Mouse (Mus musculus) lung, embryonic 16.5 days (tissue): ENCODE results near the gene Cog2. TPM values are rescaled to one million over a fixed set of nuclear protein-coding genes. Genes with fewer than 3 reads are reported as not detected.

Experiments
- ATAC-seq: fragments of 200-750 bp; cut with Nextera tagmentation; 2 replicates; pipeline ENCODE4 v1.8.0; 2017; ENCODE audit warnings: low read depth, mild to moderate bottlenecking, moderate library complexity
- H3K27ac ChIP-seq: fragments of 300-500 bp; sonication (generic); 2 replicates; pipeline ENCODE4 v1.5.1; 2014; ENCODE audit warnings: mild to moderate bottlenecking, control low read depth, low read length
- H3K27me3 ChIP-seq: fragments of 300-500 bp; sonication (generic); 2 replicates; pipeline ENCODE4 v1.6.1; 2014; ENCODE audit warnings: low read depth, low read length, mixed read lengths; ENCODE audit not compliant: control insufficient read depth, insufficient read depth
- H3K36me3 ChIP-seq: fragments of 300-500 bp; sonication (generic); 2 replicates; pipeline ENCODE4 v1.6.1; 2014; ENCODE audit warnings: low read length; ENCODE audit not compliant: control insufficient read depth, insufficient read depth
- H3K4me1 ChIP-seq: fragments of 300-500 bp; sonication (generic); replicated peaks from 2 replicates; pipeline ENCODE4 v1.6.1; 2014; ENCODE audit warnings: low read length, mixed read lengths; ENCODE audit not compliant: control insufficient read depth, insufficient read depth
- H3K4me2 ChIP-seq: fragments of 300-500 bp; sonication (generic); 2 replicates; pipeline ENCODE4 v1.6.1; 2014; ENCODE audit warnings: low read depth, low read length, control low read depth
- H3K4me3 ChIP-seq: fragments of 300-500 bp; sonication (generic); 2 replicates; pipeline ENCODE4 v1.5.1; 2014; ENCODE audit warnings: mild to moderate bottlenecking, low read length, control low read depth
- H3K9ac ChIP-seq: fragments of 300-500 bp; sonication (generic); 2 replicates; pipeline ENCODE4 v1.6.1; 2014; ENCODE audit warnings: low read length, control low read depth
- H3K9me3 ChIP-seq: fragments of 300-500 bp; sonication (generic); 2 replicates; pipeline ENCODE4 v1.6.1; 2016; ENCODE audit warnings: low read length; ENCODE audit not compliant: control insufficient read depth
- WGBS: fragments of 180-500 bp; shearing (Covaris S2); extraction: QIAGEN DNeasy Blood & Tissue Kit; methylation state at CpG from one replicate; pipeline ENCODE4 v1.1.7; 2014; 5-methylcytosine and 5-hydroxymethylcytosine counted together
- polyA plus RNA-seq: library from polyadenylated mRNA; unstranded; fragments of >200 nt; fragmentation: Nextera tagmentation; extraction: Ambion mirVana; gene quantifications from 2 replicates; pipeline ENCODE4 v1.2.1, GENCODE M21; 2015

Gene Cog2
- polyA plus RNA-seq, 1 experiment from 2014 or later = 36.2 TPM

DNA sequence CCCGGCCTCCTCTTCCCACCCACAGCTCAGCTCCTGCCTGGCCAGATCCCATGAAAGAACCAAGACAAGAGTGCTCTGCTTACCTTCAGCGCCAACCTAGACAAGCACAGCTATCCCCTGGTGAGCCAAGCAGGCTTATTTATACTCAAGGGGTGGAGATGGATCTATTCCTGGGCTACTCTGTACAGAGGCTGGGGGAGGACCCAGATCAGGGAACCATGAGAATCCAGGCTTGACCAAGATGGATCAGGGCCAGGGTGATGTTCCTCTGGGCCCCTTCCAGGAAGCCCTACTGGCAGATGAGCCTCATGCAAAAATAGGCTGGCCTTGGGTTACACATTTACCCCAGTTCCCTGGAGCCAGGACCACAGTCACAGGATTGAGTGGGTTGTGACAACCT, 49.0 kb downstream of the Cog2 start, which contains the start of gene Agt:
TSS of gene Agt (minus strand) at position 114 of the 400 bp plus-strand sequence.
- Histone ChIP-seq H3K27me3 (no peaks in the 10 kb centered on the region), H3K4me3 (no peak within 1 kb of the TSS), H3K36me3 (no peaks in the 10 kb centered on the region), H3K4me2 (no peak within 1 kb of the TSS), H3K9ac (peak within 1 kb of the TSS; percentile 36; the same call in 1 of the 2 replicates), H3K27ac (peak within 1 kb of the TSS; percentile 94; the same call in 1 of the 2 replicates), H3K9me3 (no peaks in the 10 kb centered on the region), H3K4me1 (peaks cover 36% of the 10 kb centered on the region)
- 65% methylated on average over 2 of the region's 2 CpGs for WGBS
- no peak for ATAC-seq

DNA sequence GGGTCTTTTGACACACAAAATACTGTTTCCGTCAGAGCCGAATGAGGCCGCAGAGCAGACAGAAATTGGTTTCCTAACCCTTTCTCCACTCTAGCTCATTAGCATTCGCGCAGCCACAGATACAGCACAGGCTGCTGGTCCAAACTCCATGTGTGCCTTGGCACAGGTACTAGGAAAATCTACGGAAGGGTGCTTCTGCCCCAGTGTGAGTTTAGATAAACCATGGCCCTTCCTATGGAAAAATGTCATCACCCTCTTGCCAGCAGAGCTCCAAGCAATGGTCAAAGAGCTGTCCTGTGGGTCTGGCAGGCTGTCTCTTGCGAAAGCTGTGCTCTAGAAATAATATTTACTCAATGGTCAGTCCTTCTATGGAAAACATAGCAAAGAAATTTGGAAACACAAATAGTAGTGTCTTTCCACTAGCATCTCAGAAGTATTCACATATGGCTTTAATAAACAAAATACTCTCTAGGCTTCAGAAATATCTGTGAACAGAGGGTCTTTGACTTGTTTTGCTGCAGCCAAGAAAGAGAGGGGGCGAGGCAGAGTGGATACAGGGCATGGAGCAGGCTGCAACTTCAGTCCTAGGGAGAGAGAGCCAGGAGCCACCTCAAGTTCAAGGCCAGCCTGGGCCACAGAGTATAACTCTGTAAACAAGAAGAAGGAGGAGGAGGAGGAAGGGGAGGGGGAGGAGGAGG, 51.3 kb downstream of the Cog2 start:
- peaks cover 34% of the 10 kb centered on the region for H3K4me1 ChIP-seq
- ATAC-seq = peak; percentile 81
- H3K9me3 ChIP-seq = no peaks in the 10 kb centered on the region
- 45% methylated on average over 8 of the region's 8 CpGs for WGBS
- peak overlapping the region; percentile 94 for H3K27ac ChIP-seq
- no peaks in the 10 kb centered on the region for H3K36me3 ChIP-seq
- H3K4me3 ChIP-seq = no peak overlapping the region
- H3K9ac ChIP-seq = no peak overlapping the region
- no peaks in the 10 kb centered on the region for H3K27me3 ChIP-seq
- H3K4me2 ChIP-seq = no peak overlapping the region

DNA sequence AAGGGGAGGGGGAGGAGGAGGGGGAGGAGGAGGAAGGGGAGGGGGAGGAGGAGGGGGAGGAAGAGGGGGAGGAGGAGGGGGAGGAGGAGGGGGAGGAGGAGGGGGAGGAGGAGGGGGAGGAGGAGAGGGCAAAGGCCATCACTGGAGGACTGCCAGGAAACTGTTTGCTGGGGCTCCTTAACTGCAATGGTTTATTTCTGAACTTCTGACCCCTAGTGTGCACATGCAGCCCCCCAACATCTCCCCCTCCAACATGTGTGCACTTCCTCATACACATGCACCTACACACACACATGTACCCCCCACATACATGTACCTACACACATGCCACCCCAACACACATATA, 51.8 kb downstream of the Cog2 start:
- Histone ChIP-seq H3K36me3 (no peaks in the 10 kb centered on the region), H3K9me3 (no peaks in the 10 kb centered on the region), H3K27me3 (no peaks in the 10 kb centered on the region), H3K4me1 (peaks cover 34% of the 10 kb centered on the region), H3K4me3 (no peak overlapping the region), H3K4me2 (no peak overlapping the region), H3K27ac (peak overlapping the region; percentile 85), H3K9ac (no peak overlapping the region)
- ATAC-seq = no peak

DNA sequence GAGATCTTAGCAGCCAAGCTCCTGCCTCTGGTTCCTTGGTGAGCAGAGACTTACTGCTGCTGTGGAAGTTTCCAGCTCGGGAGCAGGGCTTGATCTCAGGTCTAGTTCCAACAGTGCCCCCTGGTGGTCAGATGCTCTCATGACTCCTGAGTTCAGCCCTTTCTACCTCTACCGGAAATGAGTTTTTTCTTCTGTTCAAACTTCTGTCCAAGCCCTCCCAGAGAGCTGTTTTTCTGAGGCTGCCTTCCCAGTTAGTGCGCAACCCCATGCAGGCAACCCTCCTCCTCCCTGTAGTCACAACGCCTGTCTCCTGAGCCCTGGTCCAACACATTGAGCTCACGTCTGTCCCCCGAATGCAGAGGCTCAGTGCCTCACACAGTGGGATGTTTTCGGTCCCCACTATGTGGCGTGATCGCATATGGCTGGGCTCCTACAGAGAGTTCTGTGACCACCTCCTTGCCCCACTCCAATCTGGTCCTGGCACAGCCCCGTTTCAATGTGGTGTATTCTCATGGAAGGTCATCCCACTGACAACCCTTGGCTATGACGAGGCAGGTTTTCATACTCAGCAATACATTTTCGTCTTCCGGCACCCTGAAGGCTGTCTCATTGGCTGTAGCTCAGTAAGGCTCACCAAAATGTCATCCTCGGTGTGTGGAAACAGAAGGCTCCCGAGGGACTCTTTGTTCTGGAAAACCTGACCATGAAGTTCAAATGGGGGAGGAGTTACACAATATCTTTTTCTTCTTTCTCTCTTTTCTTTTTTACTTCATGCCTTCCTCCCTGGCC, 53.2 kb downstream of the Cog2 start:
- Histone ChIP-seq H3K27ac (peak overlapping the region; percentile 85), H3K36me3 (no peaks in the 10 kb centered on the region), H3K4me2 (no peak overlapping the region), H3K9me3 (no peaks in the 10 kb centered on the region), H3K4me3 (no peak overlapping the region), H3K4me1 (peaks cover 34% of the 10 kb centered on the region), H3K9ac (peak overlapping the region; percentile 52), H3K27me3 (no peaks in the 10 kb centered on the region)
- peak; percentile 34 for ATAC-seq
- 50% methylated on average over 15 of the region's 15 CpGs for WGBS

DNA sequence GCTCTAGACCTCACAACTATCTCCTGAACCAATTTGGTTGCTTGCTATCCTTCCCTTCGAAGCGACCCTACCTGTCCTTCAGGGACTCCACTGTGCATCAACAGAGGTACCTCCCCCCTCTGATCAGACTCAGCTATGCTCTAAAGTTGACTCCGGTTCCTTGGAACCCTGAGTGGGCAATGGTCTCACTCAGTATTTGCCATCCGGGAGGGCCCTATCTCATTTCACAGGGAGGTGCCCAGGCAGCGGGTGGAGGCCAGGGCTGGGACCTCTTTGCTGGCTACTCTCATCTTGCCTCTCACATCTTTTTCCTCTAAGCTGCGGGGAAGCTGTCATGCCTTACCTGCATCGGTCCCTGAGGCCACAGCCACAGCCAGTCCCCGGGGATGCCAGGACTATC, 55.2 kb downstream of the Cog2 start, which contains the start of gene Capn9:
TSS of gene Capn9 (plus strand) at position 301 of the 400 bp plus-strand sequence.
- no peak within 1 kb of the TSS for H3K27ac ChIP-seq
- WGBS = 70% methylated on average over 8 of the region's 8 CpGs
- H3K4me1 ChIP-seq = peaks cover 20% of the 10 kb centered on the region
- H3K9me3 ChIP-seq = no peaks in the 10 kb centered on the region
- no peak within 1 kb of the TSS for H3K4me3 ChIP-seq
- no peaks in the 10 kb centered on the region for H3K27me3 ChIP-seq
- no peak within 1 kb of the TSS for H3K4me2 ChIP-seq
- no peak for ATAC-seq
- no peaks in the 10 kb centered on the region for H3K36me3 ChIP-seq
- H3K9ac ChIP-seq = no peak within 1 kb of the TSS

DNA sequence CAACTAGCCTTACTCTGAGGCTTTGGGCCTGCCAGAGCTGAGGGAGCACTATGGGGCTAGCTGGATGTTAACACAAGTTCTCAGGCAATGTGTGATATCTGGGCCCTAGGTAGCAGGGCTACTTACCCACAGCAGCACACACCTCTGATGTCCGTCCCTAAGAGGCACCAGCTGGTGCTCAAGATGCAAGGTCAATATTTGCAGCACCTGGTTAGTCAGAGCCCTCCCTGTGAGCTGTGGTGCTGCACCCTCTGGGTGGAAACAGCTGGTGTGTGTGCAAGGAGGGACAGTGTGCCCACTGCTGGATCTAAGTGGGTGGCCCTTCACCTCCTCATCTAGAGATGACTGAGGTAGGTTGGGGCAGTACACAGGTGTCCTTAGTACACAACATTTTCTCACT, 56.2 kb downstream of the Cog2 start:
- 50% methylated on average over 1 of the region's 1 CpGs for WGBS
- Histone ChIP-seq H3K4me2 (no peak overlapping the region), H3K9me3 (no peaks in the 10 kb centered on the region), H3K4me3 (no peak overlapping the region), H3K4me1 (peaks cover 14% of the 10 kb centered on the region), H3K9ac (no peak overlapping the region), H3K27me3 (no peaks in the 10 kb centered on the region), H3K36me3 (no peaks in the 10 kb centered on the region), H3K27ac (no peak overlapping the region)
- peak; percentile 67 for ATAC-seq

DNA sequence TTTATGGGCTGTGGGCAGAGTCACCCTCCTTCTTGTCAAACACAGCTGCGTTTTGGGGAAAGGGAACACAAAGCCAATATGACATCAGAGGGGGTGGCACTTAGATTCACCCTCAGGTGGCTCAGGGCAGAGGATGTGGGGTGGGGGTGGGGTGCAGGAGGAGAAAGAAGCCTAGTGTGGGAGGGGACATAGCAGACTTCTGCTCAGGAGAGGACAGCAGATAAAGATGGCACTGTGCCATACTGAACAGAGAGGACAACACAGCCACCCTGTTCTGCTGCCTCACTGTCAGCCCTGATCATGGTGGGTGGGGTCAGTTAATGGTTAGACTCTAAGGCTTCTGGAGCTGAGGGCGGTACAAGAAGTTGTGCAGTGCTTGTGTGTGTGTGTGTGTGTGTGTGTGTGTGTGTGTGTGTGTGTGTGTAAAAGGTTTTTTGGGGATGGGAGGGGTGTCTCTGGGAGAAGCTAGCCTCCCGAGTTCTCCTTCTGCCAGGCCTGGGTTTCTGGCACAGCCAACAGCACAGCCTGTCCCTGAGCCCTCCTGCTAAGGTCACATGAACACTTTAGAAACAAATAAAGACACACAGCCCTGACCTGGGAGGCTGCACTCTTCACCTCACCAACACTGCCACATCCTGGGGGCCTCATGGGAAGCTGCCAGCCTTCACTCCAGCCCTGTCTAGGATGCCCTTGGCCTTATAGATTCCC, 65.3 kb downstream of the Cog2 start:
- H3K9ac ChIP-seq = no peak overlapping the region
- H3K4me1 ChIP-seq = peaks cover 9% of the 10 kb centered on the region; the same call in 1 of the 2 replicates
- H3K9me3 ChIP-seq = no peaks in the 10 kb centered on the region
- H3K36me3 ChIP-seq = no peaks in the 10 kb centered on the region
- 35% methylated on average over 3 of the region's 3 CpGs for WGBS
- peak; percentile 56 for ATAC-seq
- no peak overlapping the region for H3K27ac ChIP-seq
- H3K27me3 ChIP-seq = no peaks in the 10 kb centered on the region
- H3K4me3 ChIP-seq = no peak overlapping the region
- no peak overlapping the region for H3K4me2 ChIP-seq

DNA sequence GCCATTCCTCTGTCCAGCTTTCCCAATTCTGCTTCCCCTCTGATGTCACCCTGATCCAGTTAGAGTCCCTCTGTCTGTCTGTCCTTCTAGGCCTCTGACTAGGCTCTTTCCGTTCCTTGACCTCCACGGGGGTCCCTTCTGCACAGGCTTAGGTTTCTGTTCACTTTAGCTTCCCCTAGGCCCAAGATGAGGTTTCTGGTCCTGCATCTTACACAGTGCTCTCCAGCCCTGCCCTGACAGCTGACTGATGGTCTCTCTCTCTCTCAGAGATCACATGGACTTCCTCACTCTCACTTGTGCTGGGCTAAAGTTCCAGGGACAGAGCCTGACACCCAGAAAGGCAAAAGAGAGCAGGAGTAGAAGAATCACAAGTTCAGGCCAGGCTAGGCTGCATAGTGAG, 66.0 kb downstream of the Cog2 start:
- Histone ChIP-seq H3K4me2 (no peak overlapping the region), H3K9ac (no peak overlapping the region), H3K4me3 (no peak overlapping the region), H3K36me3 (no peaks in the 10 kb centered on the region), H3K27me3 (no peaks in the 10 kb centered on the region), H3K27ac (no peak overlapping the region), H3K9me3 (no peaks in the 10 kb centered on the region), H3K4me1 (peaks cover 9% of the 10 kb centered on the region; the same call in 1 of the 2 replicates)
- WGBS = 76% methylated on average over 2 of the region's 2 CpGs
- no peak for ATAC-seq

DNA sequence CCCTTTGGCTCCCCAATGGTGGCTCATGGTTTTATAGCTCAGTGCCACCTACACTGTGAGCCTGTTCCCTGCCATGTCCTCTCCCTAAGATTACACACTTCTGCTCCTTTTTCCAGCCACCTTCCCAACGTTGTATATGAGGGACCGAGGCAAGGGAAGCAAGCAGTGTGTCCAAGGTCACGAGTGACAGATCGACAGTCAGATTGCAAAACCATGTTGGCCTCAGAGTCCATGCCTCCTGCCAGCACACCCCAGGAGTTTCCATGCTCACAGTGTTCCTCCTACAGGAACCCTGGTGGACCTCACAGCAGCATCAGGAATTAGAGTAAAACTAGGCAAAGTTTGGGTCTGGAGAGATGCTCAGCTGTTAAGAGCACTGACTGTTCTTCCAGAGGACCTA, 68.8 kb downstream of the Cog2 start:
- H3K27ac ChIP-seq = no peak overlapping the region
- no peak overlapping the region for H3K4me3 ChIP-seq
- peaks cover 9% of the 10 kb centered on the region; the same call in 1 of the 2 replicates for H3K4me1 ChIP-seq
- H3K36me3 ChIP-seq = no peaks in the 10 kb centered on the region
- 68% methylated on average over 4 of the region's 4 CpGs for WGBS
- H3K27me3 ChIP-seq = no peaks in the 10 kb centered on the region
- H3K9ac ChIP-seq = no peak overlapping the region
- H3K9me3 ChIP-seq = no peaks in the 10 kb centered on the region
- no peak for ATAC-seq
- H3K4me2 ChIP-seq = no peak overlapping the region
